Mouse (Mus musculus) bone marrow, adult 2 months (tissue): ENCODE data around the gene Iqck.

Experiments used
- CTCF ChIP-seq: fragments of 200-500 bp; IDR thresholded peaks from 2 replicates; pipeline ENCODE4 v1.5.1; 2011; ENCODE audit warnings: low read length, control low read depth; ENCODE audit not compliant: control insufficient read depth, insufficient read depth
- POLR2A ChIP-seq: fragments of 200-500 bp; IDR thresholded peaks from 2 replicates; pipeline ENCODE4 v1.6.1; 2011; ENCODE audit warnings: low read depth, mild to moderate bottlenecking, control low read depth, low read length, borderline replicate concordance; ENCODE audit not compliant: control insufficient read depth

GRCm38 (mm10) chr7:118821356-118821755 is 34.2 kb upstream of the Iqck start:
- TF ChIP-seq CTCF, result no peak
- no peak for TF ChIP-seq POLR2A
